Mouse (Mus musculus) ES-Bruce4 (cell line): Measurements from ENCODE around the gene Car2. TPM values are rescaled to one million over a fixed set of nuclear protein-coding genes. Genes with fewer than 3 reads are reported as not detected.

Experiments
- H3K27ac ChIP-seq: 2 replicates; pipeline ENCODE4 v1.5.1; 2012; ENCODE audit warnings: low read length, inconsistent platforms; ENCODE audit not compliant: insufficient read depth
- H3K27me3 ChIP-seq: 2 replicates; pipeline ENCODE4 v1.6.1; 2012; ENCODE audit warnings: mild to moderate bottlenecking, low read length, inconsistent platforms; ENCODE audit not compliant: control insufficient read depth, poor library complexity, insufficient read depth, severe bottlenecking
- H3K36me3 ChIP-seq: 2 replicates; pipeline ENCODE4 v1.6.1; 2012; ENCODE audit warnings: inconsistent platforms, mild to moderate bottlenecking, low read length, moderate library complexity; ENCODE audit not compliant: control insufficient read depth, poor library complexity, insufficient read depth, severe bottlenecking
- H3K4me1 ChIP-seq: one replicate; pipeline ENCODE4 v1.8.1; 2011; ENCODE audit warnings: low read length; ENCODE audit not compliant: control insufficient read depth, insufficient read depth
- H3K4me3 ChIP-seq: 2 replicates; pipeline ENCODE4 v1.5.1; 2011; ENCODE audit warnings: low read depth, mild to moderate bottlenecking, low read length
- H3K9ac ChIP-seq: 2 replicates; pipeline ENCODE4 v1.6.1; 2012; ENCODE audit warnings: low read depth, mild to moderate bottlenecking, inconsistent platforms; ENCODE audit not compliant: poor library complexity, severe bottlenecking
- H3K9me3 ChIP-seq: replicated peaks from 2 replicates; pipeline ENCODE4 v1.6.1; 2012; ENCODE audit warnings: mild to moderate bottlenecking, low read length, inconsistent platforms; ENCODE audit not compliant: control insufficient read depth, poor library complexity, insufficient read depth, severe bottlenecking
- CTCF ChIP-seq: IDR thresholded peaks from one replicate; pipeline ENCODE4 v1.8.1; 2011; ENCODE audit warnings: low read depth, low read length
- EP300 ChIP-seq: IDR thresholded peaks from 2 replicates; pipeline ENCODE4 v1.6.1; 2011; ENCODE audit warnings: low read depth, low read length; ENCODE audit not compliant: insufficient read depth
- POLR2A ChIP-seq: IDR thresholded peaks from one replicate; pipeline ENCODE4 v1.8.1; 2011; ENCODE audit warnings: low read length; ENCODE audit not compliant: insufficient read depth
- polyA plus RNA-seq: library from polyadenylated mRNA; stranded (reverse); fragments of >200 nt; gene quantifications from 2 replicates; pipeline ENCODE4 v1.2.4, GENCODE M21; 2011; ENCODE audit warnings: low read depth; ENCODE audit not compliant: missing spikeins, insufficient read depth, insufficient read length

Car2 gene
- polyA plus RNA-seq, 1 experiment: 186 TPM

DNA sequence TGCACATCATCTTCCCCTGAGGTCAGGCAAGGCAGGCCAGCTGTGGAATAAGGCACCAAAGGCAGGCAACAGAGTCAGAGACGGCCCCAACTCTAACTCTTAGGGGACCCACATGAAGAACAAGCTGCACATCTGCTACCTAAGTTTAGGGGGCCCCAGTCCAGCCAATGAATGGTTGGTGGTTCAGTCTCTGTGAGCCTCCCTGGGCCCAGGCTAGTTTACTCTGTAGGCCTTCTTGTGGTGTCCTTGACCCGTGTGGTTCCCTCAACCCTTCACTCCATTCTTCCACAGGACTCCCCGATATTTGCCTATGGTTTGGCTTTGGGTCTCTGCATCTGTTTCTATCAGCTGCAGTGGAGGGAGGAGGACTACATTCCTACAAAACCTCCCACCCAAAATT lies 17.3 kb downstream of the Car2 start:
- H3K4me3 ChIP-seq: no peak overlapping the region
- H3K27ac ChIP-seq: no peak overlapping the region
- TF ChIP-seq CTCF (no peak), POLR2A (no peak), EP300 (no peak)
- H3K36me3 ChIP-seq: no peaks in the 10 kb centered on the region
- no peaks in the 10 kb centered on the region for H3K9me3 ChIP-seq
- H3K9ac ChIP-seq: no peak overlapping the region
- no peaks in the 10 kb centered on the region for H3K27me3 ChIP-seq
- no peaks in the 10 kb centered on the region for H3K4me1 ChIP-seq

DNA sequence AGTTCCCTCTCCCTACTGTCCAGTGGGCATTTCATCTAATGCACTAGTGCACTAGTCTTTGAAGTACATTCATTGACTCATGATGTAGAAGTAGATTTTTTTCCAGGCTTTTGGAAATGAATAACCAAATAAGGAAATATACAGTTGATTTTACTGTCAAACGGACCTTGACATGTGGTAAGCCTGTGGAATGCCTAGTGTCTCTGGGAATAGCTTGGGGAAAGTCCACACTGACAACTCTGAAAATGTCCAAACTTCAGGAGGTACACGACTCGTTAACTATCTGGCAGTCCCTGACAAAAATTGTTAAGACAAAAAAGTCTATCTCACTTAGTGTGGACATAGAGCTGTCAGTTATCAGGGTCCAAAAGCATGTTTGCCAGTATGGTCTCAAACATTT lies 18.1 kb downstream of the Car2 start:
- no peaks in the 10 kb centered on the region for H3K4me1 ChIP-seq
- H3K9me3 ChIP-seq: no peaks in the 10 kb centered on the region
- H3K9ac ChIP-seq: no peak overlapping the region
- no peak for TF ChIP-seq EP300
- TF ChIP-seq POLR2A: no peak
- no peak for TF ChIP-seq CTCF
- no peaks in the 10 kb centered on the region for H3K36me3 ChIP-seq
- H3K27ac ChIP-seq: no peak overlapping the region
- H3K4me3 ChIP-seq: no peak overlapping the region
- H3K27me3 ChIP-seq: no peaks in the 10 kb centered on the region

DNA sequence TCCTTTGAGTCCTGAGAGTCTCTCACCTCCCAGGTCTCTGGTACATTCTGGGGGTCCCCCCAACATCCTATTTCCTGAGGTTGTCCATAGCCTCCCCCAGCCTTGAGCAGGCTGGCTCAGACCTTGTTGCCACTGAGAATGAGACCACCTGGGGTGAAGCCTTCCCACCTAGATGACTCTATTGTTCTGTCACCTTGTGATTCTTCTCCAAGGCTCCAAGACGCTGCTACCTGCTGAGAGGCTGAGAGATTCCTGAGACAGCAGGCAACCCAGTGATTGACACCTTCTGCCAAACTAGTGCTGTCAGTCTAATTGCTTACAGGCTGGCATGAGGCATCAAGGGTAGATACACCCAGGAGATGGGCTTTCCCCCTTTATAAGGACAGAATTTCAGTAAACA lies 21.2 kb downstream of the Car2 start:
- Histone ChIP-seq H3K27me3 (no peaks in the 10 kb centered on the region), H3K4me3 (no peak overlapping the region), H3K36me3 (no peaks in the 10 kb centered on the region; the same call in 1 of the 2 replicates), H3K27ac (no peak overlapping the region), H3K9me3 (no peaks in the 10 kb centered on the region), H3K9ac (no peak overlapping the region), H3K4me1 (no peaks in the 10 kb centered on the region)
- TF ChIP-seq CTCF (no peak), EP300 (no peak)

DNA sequence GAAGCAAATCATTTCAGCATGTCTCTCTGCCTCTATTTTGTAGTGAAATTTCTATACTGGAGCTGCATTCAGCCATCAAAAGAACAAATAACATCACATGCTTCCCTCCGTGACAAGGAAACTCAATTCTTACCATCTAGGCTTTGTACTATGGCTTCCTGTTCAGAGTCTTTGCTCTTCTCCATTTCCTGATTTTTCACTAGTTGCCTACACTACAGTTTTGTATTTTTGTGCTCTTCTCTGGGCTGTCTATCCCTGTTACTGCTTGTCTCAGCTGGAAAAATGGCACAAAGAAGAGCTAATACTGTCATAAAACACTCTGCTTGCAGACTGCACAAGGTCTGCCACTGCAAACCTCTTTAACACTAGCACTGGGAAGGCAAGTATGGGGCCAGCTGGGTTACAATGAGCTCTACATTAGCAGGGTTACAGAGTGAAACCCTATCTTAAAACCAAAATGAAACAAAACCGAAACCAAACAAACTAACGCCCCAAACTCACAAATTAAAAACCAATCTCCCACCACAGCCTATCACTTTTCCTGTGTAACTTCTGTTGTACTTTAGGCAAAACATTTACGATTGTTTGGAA lies 26.0 kb downstream of the Car2 start:
- Histone ChIP-seq H3K9me3 (no peaks in the 10 kb centered on the region), H3K9ac (no peak overlapping the region), H3K4me1 (no peaks in the 10 kb centered on the region), H3K27ac (no peak overlapping the region), H3K4me3 (no peak overlapping the region), H3K36me3 (no peaks in the 10 kb centered on the region; the same call in 1 of the 2 replicates), H3K27me3 (no peaks in the 10 kb centered on the region)
- TF ChIP-seq EP300 (no peak), POLR2A (no peak), CTCF (no peak)

DNA sequence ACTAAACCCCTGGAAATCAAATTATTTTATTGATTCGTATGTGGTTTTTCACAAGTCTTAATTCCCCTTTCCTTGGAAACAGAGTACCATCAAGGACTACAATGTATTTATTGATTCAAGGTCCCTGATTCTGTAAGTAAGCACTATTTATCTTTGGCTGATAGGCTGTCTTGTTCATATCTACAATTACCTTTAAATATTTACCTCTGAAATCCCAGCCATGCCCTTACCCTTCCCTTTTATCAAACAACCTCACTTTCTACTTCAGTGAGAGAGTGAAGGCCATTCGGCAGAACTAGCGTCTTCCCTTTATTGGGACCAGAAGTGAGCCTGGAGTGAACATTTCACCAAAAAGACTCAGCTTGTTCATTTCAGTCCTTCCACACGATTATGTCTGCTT lies 27.7 kb downstream of the Car2 start:
- no peak overlapping the region for H3K4me3 ChIP-seq
- H3K36me3 ChIP-seq: no peaks in the 10 kb centered on the region; the same call in 1 of the 2 replicates
- no peaks in the 10 kb centered on the region for H3K4me1 ChIP-seq
- no peaks in the 10 kb centered on the region for H3K9me3 ChIP-seq
- no peak overlapping the region for H3K27ac ChIP-seq
- TF ChIP-seq POLR2A: no peak
- TF ChIP-seq EP300: no peak
- no peak for TF ChIP-seq CTCF
- H3K9ac ChIP-seq: no peak overlapping the region
- no peaks in the 10 kb centered on the region for H3K27me3 ChIP-seq

DNA sequence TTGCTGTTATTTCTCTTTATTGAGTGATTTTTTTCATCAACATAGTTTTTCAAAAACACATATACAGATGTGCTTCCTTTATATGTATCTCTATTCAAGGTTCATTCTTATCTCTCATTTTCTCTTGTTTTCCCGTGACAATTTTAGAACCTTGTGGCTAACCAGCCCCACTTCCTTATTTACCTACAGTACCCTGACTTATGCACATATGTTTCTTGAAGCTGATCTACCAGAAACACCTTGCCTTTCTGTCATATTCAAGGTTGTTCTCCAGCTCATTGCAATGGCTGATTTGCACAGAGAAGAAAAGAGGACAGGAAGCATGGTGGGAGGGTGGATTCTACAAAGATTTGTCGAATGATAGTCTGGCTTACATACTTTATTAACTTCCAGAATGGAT lies 29.3 kb downstream of the Car2 start:
- H3K9me3 ChIP-seq: no peaks in the 10 kb centered on the region
- no peaks in the 10 kb centered on the region for H3K4me1 ChIP-seq
- TF ChIP-seq CTCF: no peak
- no peak for TF ChIP-seq EP300
- TF ChIP-seq POLR2A: no peak
- H3K27me3 ChIP-seq: no peaks in the 10 kb centered on the region
- no peaks in the 10 kb centered on the region for H3K36me3 ChIP-seq
- no peak overlapping the region for H3K4me3 ChIP-seq
- H3K9ac ChIP-seq: no peak overlapping the region
- no peak overlapping the region for H3K27ac ChIP-seq
